Mouse (Mus musculus) T-helper 1 cell (primary cell): ENCODE results near the gene Mtss1l.

ENCODE experiments used
- in situ Hi-C: fragments of 300-600 bp; cut with MboI, MseI; formaldehyde crosslinking; loops from one replicate; pipeline ENCODE4 v1.15.1; 2025; ENCODE audit warnings: high pct_unique_total_duplicates

Gene Mtss1l

DNA sequence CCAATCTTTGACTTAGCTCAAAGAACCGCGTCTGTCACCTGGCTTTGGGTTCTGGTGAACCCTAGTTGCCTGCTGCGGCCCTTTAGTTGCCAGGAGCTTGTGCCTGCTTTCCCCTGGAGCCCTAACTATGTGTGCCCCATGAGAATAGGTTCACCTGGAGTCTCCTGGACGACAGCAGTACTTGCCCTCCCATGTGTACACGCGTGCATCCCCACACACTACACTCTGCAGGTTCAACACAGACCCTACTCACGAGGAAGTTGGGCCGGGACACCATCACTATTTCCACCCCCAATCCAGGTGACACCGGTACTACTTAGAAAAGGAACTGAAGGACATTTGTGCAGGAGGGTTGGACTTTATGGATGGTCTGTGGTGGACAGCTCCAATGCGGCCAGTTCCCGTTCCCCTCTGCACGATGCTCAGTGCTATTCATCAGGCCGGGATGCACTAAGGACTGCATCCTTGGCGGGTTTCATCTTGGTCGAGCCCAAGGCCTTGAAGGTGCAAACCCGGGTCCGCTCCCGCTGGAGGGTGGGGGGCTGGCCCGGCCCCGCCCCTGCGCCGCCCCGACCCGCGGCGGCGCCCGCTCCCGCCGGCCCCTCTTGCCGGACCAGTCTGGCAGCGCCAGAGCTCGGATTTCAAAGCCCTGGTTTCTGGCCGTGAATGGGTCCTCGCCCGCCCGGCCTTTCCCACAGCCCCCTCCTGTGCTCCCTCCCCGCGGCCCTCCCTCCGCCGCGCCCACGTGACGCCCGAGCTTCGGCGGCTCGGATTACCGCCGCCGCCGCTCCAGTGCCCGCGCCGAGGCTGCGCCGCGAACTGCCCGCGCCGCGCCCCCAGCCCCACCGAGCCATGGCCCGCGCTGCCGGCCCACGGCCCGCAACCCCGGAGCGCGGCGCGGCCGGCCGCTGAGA lies at the start of gene Mtss1l:
Mtss1l (plus strand) TSS at position 792 of the 914 bp plus-strand sequence.
- in situ Hi-C loops = loop anchor here (10.0 kb wide), 1 partner anchor 1846 kb away; no protein-coding TSS in a partner anchor

GRCm38 (mm10) chr8:110672133-110672532 lies 49.1 kb upstream of the Mtss1l start:
- in situ Hi-C loops = no loop called here

- in situ Hi-C loops = no loop called here
Measured at GRCm38 (mm10) chr8:110673168-110673567, 48.1 kb upstream of the Mtss1l start.

- in situ Hi-C loops = no loop called here
Measured at GRCm38 (mm10) chr8:110674589-110674988, 46.7 kb upstream of the Mtss1l start.

DNA sequence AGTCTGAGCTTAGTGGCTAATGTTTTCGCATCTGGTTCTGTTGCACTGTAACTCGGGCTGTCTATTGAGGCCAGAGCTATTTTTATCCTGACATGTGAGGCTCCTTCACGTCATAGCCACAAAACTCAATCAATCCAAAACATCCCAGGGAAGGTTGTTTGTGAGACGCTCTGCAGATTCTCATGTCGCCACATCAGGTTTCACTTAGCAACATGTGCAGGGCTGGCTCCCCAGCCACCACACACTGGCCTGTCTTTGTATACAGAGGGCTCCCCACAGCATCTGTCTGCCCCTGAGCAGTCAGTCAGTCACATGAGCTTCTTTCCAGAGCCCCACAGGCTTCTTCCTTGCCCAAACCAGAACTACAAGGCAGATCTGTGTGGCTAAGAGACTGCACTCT lies 44.6 kb upstream of the Mtss1l start:
- in situ Hi-C loops = no loop called here

- in situ Hi-C loops = no loop called here
Measured at GRCm38 (mm10) chr8:110677174-110677660, 44.1 kb upstream of the Mtss1l start.

- in situ Hi-C loops = no loop called here
Measured at GRCm38 (mm10) chr8:110678989-110679388, 42.3 kb upstream of the Mtss1l start.

DNA sequence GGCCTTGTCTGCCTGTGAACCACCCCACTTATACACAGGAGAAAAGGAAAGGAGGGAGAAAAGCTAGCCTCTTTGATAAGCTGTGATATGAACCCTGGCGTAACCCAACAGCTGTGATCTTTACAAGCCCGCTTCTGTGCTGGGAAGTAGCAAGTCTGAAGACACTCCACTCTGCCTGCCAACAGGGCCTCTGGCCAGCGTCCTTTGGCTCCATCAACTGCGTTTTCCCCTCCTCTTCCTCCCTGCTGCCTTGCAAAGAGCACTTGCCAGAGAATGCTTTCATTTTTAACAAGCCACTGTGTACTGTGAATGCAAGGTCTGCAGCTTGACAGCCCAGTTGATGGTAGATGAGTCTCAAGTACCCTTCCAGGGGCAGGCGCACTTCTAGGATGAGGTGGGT lies 33.5 kb upstream of the Mtss1l start:
- in situ Hi-C loops = no loop called here

DNA sequence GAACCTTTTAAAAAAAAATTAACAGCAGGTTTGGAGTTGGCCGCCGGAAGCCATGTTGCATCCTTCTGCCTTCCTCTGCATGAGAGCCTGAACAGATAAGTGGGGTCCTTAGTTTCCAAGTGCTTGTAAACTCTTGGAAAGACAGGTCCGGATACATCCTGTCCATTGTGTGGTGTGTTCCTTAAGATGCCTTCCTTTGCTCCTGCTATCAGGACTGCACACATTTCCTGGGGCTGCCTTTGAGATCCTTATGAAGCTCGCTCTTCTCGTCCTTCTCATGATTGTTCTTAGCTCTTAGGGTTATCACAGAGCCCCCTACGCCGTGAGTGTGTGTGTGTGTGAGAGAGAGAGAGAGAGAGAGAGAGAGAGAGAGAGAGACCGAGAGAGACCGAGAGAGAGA lies 31.3 kb upstream of the Mtss1l start:
- in situ Hi-C loops = no loop called here

- in situ Hi-C loops = no loop called here
Measured at GRCm38 (mm10) chr8:110694226-110694625, 27.1 kb upstream of the Mtss1l start.

GRCm38 (mm10) chr8:110694826-110695225 lies 26.4 kb upstream of the Mtss1l start:
- in situ Hi-C loops = no loop called here

GRCm38 (mm10) chr8:110695431-110695830 lies 25.8 kb upstream of the Mtss1l start:
- in situ Hi-C loops = no loop called here

DNA sequence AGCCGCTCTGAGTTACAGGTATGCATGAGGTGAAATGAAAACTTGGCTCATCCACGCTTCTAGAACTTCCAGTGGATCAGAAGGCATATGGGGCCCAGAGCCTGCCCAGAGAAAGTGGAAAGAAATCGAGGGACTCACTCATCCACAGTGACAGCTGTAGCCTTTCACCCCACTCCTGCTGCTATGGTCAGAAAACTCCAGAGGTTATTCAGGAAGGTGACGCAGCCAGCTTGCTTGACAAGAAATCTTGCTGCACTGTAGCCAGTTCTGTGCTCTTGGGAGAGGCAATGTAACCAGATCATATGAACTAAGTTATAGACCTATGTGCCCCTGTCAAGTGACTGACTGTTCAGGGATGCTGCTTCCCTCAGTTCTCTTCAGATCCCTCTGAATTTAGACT lies 25.2 kb upstream of the Mtss1l start:
- in situ Hi-C loops = no loop called here

- in situ Hi-C loops = no loop called here
Measured at GRCm38 (mm10) chr8:110697571-110697970, 23.7 kb upstream of the Mtss1l start.

DNA sequence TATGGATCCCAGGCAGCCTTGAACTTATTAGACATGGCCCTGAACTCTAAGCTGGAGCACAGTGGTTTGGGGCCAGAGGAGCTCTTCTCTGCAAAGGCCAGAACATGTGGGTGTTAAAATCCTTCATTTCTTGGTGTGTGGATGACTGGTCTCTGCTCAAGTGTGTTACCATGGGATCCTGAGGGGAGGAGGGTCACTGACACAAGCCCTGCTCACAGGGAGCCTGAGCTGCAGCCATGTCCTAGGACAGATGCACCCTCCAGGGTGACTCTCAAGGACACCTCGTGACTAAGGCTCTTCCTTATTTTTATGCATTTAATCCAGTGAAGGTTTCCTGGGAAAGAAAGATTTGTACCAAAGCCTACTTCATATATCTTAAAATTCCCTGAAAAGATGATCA lies 23.2 kb upstream of the Mtss1l start:
- in situ Hi-C loops = no loop called here

DNA sequence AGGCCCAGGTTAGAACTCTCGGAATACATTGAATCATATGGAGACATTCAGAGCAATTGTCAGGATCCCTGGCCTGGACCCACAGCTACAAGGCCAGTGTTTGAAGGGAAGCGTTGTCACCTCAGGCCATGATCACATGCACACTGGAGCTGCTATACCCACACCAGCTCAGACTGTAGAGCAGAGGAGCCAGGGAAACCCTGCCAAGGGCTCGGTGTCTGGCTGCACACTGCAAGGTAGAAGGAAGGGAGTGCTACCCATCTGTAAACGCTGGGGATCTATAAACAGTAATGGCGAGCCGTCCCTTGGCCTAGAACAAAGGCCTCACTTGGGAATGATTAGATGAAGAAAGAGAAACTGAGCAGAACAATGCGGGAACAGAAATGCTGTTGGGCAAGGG lies 21.8 kb upstream of the Mtss1l start:
- in situ Hi-C loops = no loop called here

GRCm38 (mm10) chr8:110700561-110700960 lies 20.7 kb upstream of the Mtss1l start:
- in situ Hi-C loops = no loop called here

DNA sequence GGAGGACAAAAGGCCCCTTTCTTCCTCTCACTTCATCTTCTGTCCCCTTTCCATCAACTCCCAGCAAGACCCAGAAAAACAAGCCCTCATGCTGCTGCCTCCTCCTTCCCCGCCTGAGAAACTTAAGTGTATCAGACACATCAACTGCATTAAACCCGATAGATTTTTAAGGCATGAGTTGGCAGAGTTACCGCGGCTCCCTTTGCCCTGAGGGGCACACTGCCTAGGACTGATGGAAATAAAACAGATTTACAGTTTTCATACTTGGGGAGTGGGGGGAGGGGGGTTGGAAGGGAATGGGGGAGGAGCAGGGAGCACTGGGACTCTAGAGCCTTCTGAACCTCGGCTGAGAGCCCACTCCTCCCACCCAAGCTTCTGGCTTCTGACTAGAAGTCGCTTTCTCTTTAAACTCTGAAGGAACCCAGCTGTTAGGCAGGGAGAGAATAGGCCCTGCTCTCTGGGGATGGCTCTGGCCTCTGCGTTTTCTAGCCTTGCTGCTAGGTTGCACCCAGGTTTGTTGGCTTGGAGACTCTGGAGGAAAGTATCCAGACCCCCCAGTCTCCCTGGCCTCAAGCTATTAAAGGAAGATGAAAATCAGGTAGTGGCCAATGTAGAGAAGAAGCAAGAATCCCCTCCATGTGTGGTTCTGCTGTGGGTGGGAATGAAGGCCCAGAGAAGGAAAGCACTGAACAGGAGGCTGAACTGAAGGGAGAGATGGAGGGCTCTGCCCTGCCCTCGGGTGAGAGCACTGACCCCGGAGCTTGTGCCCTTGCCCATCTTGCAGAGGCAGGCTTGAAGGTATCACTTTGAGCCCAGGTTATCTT lies 18.4 kb upstream of the Mtss1l start:
- in situ Hi-C loops = no loop called here

DNA sequence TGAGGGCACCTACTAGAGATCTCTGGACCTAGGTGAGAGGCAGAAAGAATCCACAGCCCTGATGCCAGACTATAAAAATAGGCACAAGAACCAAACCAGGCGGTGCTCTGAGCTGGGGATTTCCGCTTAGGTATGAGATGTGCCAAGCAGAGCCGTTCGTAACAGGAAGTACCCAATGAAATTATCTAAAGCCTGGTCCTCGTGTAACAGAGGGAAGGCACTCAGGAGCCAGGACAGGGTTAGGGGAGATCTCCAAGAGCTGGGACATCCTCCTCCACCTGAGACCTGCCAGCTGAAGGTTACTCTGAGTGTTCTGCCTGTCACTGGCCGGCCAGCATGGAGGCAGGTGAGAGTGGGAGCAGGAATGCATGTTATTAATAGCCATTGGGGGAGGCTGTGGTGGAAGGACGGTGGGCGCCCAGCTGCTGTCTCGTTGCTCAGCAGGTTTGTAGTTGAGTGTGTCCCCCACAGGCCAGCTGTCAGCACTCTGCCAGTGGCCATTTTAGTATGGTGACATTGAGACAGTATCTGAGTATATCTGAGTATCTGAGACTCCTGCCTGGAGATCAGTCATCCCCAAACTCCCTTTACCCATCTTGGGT lies 17.7 kb upstream of the Mtss1l start:
- in situ Hi-C loops = no loop called here

DNA sequence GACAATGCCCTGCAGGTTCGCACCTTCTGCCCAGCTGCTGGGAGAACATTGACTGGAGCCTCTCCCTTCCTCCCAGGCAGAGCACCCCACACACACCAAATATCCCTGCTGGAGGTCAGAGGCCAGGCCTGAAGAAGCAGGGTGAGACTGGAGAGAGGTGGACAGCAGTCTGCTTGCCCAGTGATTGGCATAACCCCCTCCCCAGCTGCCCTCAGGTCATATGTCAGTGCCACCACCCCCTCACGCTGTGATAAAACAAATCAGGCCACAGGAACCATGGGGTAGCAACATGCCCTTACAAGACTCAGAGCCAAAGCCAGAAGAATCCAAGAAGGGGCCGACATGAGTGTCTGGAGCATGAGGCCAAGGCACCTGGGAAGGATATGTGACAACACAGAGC lies 17.2 kb upstream of the Mtss1l start:
- in situ Hi-C loops = no loop called here

- in situ Hi-C loops = no loop called here
Measured at GRCm38 (mm10) chr8:110705391-110706287, 15.6 kb upstream of the Mtss1l start.
